Mouse (Mus musculus) small intestine, adult 2 months (tissue): ENCODE results near the gene Cel. TPM values are rescaled to one million over a fixed set of nuclear protein-coding genes. Genes with fewer than 3 reads are reported as not detected.

Source experiments
- H3K27ac ChIP-seq: fragments of 200-500 bp; 2 replicates; pipeline ENCODE4 v1.5.1; 2012; ENCODE audit warnings: low read depth, low read length, control low read depth, inconsistent platforms; ENCODE audit not compliant: insufficient read depth
- H3K27me3 ChIP-seq: fragments of 200-500 bp; 2 replicates; pipeline ENCODE4 v1.6.1; 2012; ENCODE audit warnings: mild to moderate bottlenecking, moderate library complexity, low read length, inconsistent platforms; ENCODE audit not compliant: control insufficient read depth, insufficient read depth
- H3K36me3 ChIP-seq: fragments of 200-500 bp; 2 replicates; pipeline ENCODE4 v1.6.1; 2012; ENCODE audit warnings: mild to moderate bottlenecking, low read length, control low read depth, inconsistent platforms; ENCODE audit not compliant: control insufficient read depth, insufficient read depth
- H3K4me1 ChIP-seq: fragments of 200-500 bp; 2 replicates; pipeline ENCODE4 v1.6.1; 2012; ENCODE audit warnings: low read length, inconsistent platforms, mixed read lengths; ENCODE audit not compliant: control insufficient read depth, insufficient read depth, insufficient read length
- H3K4me3 ChIP-seq: fragments of 200-500 bp; 2 replicates; pipeline ENCODE4 v1.5.1; 2012; ENCODE audit warnings: low read depth, mild to moderate bottlenecking, control low read depth, inconsistent platforms, low read length, moderate library complexity
- CTCF ChIP-seq: fragments of 200-500 bp; IDR thresholded peaks from 2 replicates; pipeline ENCODE4 v1.5.1; 2012; ENCODE audit warnings: low read depth, mild to moderate bottlenecking, control low read depth, inconsistent platforms, low read length, moderate library complexity, mixed read lengths; ENCODE audit not compliant: insufficient replicate concordance, insufficient read length; ENCODE audit errors: extremely low read depth
- POLR2A ChIP-seq: fragments of 200-500 bp; IDR thresholded peaks from 2 replicates; pipeline ENCODE4 v1.6.1; 2012; ENCODE audit warnings: low read depth, mild to moderate bottlenecking, control low read depth, inconsistent platforms, low read length, moderate library complexity
- WGBS: fragments of 180-500 bp; shearing (Covaris S2); methylation state at CpG from one replicate; pipeline ENCODE4 v1.1.7; 2018; 5-methylcytosine and 5-hydroxymethylcytosine counted together
- polyA plus RNA-seq: library from polyadenylated mRNA; depleted of rRNA; stranded (reverse); fragments of >200 nt; gene quantifications from 2 replicates; pipeline ENCODE4 v1.2.3, GENCODE M21; 2012; rRNA removed

Cel gene
- 8.8 and 5,109 TPM in 2 replicates for polyA plus RNA-seq

GRCm38 (mm10) chr2:28563303-28563702, at the start of gene Cel:
Gene Cel (minus strand): TSS chr2:28563403.
- Histone ChIP-seq H3K27ac (no peak within 1 kb of the TSS), H3K4me3 (no peak within 1 kb of the TSS), H3K27me3 (no peaks in the 10 kb centered on the region), H3K4me1 (no peaks in the 10 kb centered on the region), H3K36me3 (peaks cover 15% of the 10 kb centered on the region)
- TF ChIP-seq CTCF: no peak
- TF ChIP-seq POLR2A: no peak
- 50% methylated on average over 6 of the region's 6 CpGs for WGBS

DNA sequence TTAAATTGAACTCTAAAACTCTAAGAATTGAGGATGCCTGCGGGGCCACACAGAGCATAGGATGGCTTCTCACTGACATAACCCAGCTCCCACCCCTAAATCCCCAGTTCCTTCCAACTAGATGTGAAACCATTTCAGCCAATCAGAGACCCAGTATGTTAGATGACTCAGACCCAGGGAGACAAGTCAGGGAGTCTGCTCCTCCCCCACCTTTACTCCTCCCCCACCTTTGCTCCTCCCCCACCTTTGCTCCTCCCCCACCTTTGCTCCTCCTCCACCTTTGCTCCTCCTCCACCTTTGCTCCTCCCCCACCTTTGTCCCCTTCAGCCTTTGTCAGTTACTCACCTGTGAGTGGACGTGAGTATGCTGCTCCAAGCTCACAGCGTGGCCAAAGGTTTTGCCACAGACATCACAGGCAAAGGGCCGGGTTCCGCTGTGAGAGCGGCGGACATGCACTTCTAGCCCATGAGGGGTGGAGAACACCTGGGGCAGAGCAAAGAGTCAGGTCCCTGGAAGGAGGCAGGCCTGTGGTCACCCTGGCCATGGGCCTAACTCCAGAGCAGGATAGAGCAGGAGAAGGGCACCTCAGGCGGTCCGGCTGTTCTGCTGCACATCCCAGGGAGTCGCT, 49.3 kb upstream of the Cel start:
- H3K27me3 ChIP-seq: no peaks in the 10 kb centered on the region
- no peaks in the 10 kb centered on the region for H3K36me3 ChIP-seq
- H3K27ac ChIP-seq: no peak overlapping the region
- no peaks in the 10 kb centered on the region for H3K4me1 ChIP-seq
- 79% methylated on average over 10 of the region's 10 CpGs for WGBS
- TF ChIP-seq POLR2A (no peak), CTCF (no peak)
- H3K4me3 ChIP-seq: no peak overlapping the region

GRCm38 (mm10) chr2:28611407-28611787, 48.2 kb upstream of the Cel start:
- H3K27ac ChIP-seq: no peak overlapping the region
- 80% methylated on average over 17 of the region's 17 CpGs for WGBS
- no peaks in the 10 kb centered on the region for H3K27me3 ChIP-seq
- no peaks in the 10 kb centered on the region; the same call in 1 of the 2 replicates for H3K4me1 ChIP-seq
- H3K36me3 ChIP-seq: no peaks in the 10 kb centered on the region
- H3K4me3 ChIP-seq: no peak overlapping the region
- TF ChIP-seq CTCF: no peak
- no peak for TF ChIP-seq POLR2A

DNA sequence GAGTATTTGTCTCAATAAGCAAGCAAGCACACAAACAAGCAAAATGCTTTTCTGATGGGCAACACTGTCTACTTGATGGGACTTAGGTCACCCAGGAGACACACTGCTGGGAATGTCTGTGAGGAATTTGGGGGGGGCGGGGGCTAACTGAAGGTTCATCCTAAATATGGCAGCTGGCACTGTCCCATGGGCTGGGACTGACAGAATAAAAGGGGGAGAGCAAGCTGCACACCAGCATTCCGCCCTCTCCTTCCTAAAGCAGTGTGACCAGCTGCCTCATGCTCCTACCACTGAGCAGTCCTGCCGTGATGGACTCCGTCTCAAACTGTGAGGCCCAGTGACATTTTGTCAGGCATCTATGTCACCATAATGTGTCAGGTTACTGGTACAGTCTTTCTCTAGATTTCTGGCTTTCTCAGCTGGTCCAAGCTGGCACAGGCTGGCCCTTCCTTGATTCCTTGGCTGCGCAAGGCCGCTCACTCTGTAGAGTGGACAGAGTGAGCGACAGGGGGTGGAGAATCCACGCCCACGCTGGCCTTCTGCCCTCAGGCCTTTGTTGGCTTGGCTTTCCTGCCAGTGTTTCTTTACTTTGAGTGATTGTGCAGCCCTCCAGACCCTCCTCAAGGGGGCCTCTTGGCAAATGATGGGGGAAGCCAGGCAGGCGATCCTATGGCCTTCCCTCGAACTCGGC, 47.7 kb upstream of the Cel start:
- H3K4me1 ChIP-seq: no peaks in the 10 kb centered on the region; the same call in 1 of the 2 replicates
- WGBS: 83% methylated on average over 12 of the region's 12 CpGs

DNA sequence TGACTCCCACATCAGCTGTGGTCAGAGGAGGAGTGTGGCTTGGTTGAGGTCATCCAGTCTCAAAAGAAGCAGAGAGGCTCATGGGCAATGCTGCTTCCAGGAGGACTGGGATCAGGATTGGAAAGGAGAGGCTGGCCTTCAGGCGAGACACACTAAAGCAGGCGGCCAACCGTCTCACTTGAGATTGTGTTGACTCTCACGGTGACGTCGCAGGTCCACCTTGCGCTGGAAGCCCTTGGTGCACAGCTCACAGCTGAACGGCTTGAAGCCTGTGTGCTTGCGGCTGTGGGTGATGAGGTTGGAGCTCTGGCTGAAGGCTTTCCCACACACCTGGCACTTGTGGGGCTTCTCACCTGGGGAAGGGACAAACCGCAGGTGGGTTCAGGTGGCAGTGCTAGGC, 46.6 kb upstream of the Cel start:
- no peaks in the 10 kb centered on the region for H3K36me3 ChIP-seq
- H3K27me3 ChIP-seq: no peaks in the 10 kb centered on the region
- H3K4me1 ChIP-seq: no peaks in the 10 kb centered on the region; the same call in 1 of the 2 replicates
- no peak overlapping the region for H3K4me3 ChIP-seq
- WGBS: 76% methylated on average over 10 of the region's 10 CpGs
- H3K27ac ChIP-seq: no peak overlapping the region
- TF ChIP-seq POLR2A: no peak
- TF ChIP-seq CTCF: no peak

More for the DNA sequence above, 47.7 kb upstream of the Cel start:
- no peaks in the 10 kb centered on the region for H3K27me3 ChIP-seq
- TF ChIP-seq POLR2A (no peak), CTCF (no peak)
- H3K27ac ChIP-seq: no peak overlapping the region
- no peaks in the 10 kb centered on the region for H3K36me3 ChIP-seq
- no peak overlapping the region for H3K4me3 ChIP-seq

DNA sequence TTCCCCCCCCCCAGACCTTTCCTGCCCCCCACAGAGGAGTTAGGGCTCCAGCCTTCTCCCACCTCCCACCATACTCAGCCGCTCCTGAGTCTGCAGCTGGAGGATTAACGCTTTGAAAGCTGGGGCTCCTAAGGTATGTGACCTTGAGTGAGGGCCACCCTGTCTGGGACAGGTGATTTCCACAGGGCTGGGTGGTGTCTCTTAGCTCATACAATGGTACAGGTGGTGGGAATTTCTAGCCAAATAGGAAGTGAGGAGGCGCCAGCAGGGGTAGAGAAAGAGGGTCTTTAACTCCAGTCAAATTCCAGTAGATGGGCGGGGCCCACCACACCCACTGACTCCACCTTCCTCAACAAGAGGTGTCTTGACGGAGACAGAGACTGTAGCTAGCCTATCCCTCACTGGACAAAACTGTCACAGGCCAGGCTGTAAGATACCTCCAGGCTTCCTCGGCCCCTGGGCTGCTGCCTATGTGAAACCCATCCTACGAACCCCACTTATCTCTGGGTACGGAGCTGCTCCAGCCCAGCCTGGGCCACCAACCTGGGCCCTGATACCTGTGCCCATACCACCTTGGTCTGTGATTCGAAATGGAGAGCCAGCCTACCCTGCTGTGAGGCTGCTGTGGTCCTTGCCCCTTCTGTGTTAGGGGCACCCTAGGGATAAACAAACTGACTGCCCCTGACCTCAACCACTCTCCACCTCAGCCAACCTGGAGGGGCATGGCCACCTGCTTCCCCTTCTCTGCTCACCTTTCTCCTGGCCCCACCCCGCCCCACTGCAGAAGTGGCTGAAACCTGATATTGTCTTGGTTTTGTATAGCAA, 44.4 kb upstream of the Cel start:
- Histone ChIP-seq H3K27ac (no peak overlapping the region), H3K4me1 (no peaks in the 10 kb centered on the region; the same call in 1 of the 2 replicates), H3K27me3 (no peaks in the 10 kb centered on the region), H3K4me3 (no peak overlapping the region), H3K36me3 (no peaks in the 10 kb centered on the region)
- 50% methylated on average over 10 of the region's 10 CpGs for WGBS
- TF ChIP-seq CTCF (no peak), POLR2A (no peak)
